Comparison of ENCODE assay signal across 9 mouse cellular contexts in the genomic region with DNA sequence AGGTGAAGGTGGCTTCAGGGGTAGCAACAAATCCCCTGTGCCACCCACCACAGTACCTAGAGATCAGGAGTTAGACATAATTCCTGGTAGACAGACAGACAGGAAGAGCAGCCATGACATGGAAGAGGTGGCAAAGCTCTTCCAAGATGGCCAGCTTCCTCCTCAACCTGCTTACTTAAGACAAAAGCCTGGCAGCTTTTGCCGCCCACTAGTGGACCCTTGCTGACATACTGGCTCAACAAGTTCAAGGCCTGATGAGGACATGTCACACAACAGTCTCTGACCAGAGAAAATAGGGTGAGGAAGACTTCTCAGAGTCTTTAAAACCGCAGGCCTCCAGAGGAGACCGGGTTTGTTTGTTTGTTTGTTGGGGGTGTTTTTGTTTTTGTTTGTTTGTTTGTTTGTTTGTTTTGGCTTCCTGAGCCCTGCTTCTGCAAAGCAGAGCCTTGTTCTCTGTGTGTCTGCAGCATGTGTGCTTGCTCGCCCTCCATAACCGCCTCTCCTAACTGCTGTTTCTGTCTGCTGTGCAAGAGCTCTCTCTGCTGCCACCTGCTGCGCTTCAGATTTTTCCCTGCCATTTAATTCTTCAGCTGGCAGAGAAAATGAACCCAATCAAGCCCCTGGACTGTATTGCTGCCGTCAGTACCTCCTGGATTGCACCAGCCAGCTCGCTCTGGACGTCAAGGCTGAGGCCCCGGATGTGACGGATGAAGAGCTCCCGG. TPM values are rescaled to one million over a fixed set of nuclear protein-coding genes. Genes with fewer than 3 reads are reported as not detected.
DNase-seq lines count a peak whose midpoint lies in the region; ATAC-seq and TF ChIP-seq lines count a peak whose summit lies in the region.
"Had no signal": no experiment of that assay in that cellular context is flagged by ENCODE, and none has a peak within 500 bp of the region (broad histone marks: within the 10 kb centered on the region; RNA-seq: fewer than 3 reads in every experiment).

No protein-coding gene starts in this region.

- 60% methylated on average over 12 of the region's 12 CpGs for WGBS in intestine, postnatal 0 days
- WGBS in intestine, embryonic 15.5 days, result 52% methylated on average over 12 of the region's 12 CpGs
- 48% methylated on average over 12 of the region's 12 CpGs for WGBS in embryonic facial prominence, embryonic 14.5 days
- WGBS in lung, postnatal 0 days, result 39% methylated on average over 12 of the region's 12 CpGs
- WGBS in cerebellum, adult 2 months, result 73% methylated on average over 12 of the region's 12 CpGs

- no peaks in the 10 kb centered on the region for H3K36me3 ChIP-seq in intestine, postnatal 0 days (ENCODE audit: control insufficient read depth, insufficient read depth)
- no peaks in the 10 kb centered on the region for H3K36me3 ChIP-seq in intestine, embryonic 15.5 days
- peaks cover 73% of the 10 kb centered on the region for H3K36me3 ChIP-seq in G1E (replicated peaks)
- no peaks in the 10 kb centered on the region for H3K36me3 ChIP-seq in embryonic facial prominence, embryonic 14.5 days (ENCODE audit: control insufficient read depth, insufficient read depth, low read length)
- no peaks in the 10 kb centered on the region for H3K36me3 ChIP-seq in lung, postnatal 0 days (ENCODE audit: insufficient read depth, low read length)
- H3K36me3 ChIP-seq: stomach, embryonic 15.5 days had no signal

- DNase-seq in G1E (ENCODE audit: low spot score), result peak; percentile 67
- DNase-seq in embryonic facial prominence, embryonic 14.5 days (ENCODE audit: low spot score), result peak; percentile 78
- DNase-seq in kidney, postnatal 14 days, result peak; percentile 73
- DNase-seq in lung, postnatal 0 days (ENCODE audit: low spot score), result peak; percentile 74
- peak; percentile 69 to 71 for DNase-seq in spleen, postnatal 36 days (ENCODE audit: low spot score in 2 of 2)
- DNase-seq in cerebellum, adult 2 months, result no peak

- peaks cover 11% of the 10 kb centered on the region for H3K4me1 ChIP-seq in intestine, postnatal 0 days (replicated peaks; ENCODE audit: control insufficient read depth, insufficient read depth, low read length)
- H3K4me1 ChIP-seq in intestine, embryonic 15.5 days (replicated peaks), result peaks cover 21% of the 10 kb centered on the region
- peaks cover 91% of the 10 kb centered on the region for H3K4me1 ChIP-seq in G1E (ENCODE audit: insufficient read depth, low read depth, low read length)
- H3K4me1 ChIP-seq in embryonic facial prominence, embryonic 14.5 days (ENCODE audit: control insufficient read depth, insufficient read depth, low read length), result peaks cover 6% of the 10 kb centered on the region; the same call in 1 of the 2 replicates
- H3K4me1 ChIP-seq in lung, postnatal 0 days (ENCODE audit: insufficient read depth, low read depth, low read length), result peaks cover 5% of the 10 kb centered on the region; the same call in 1 of the 2 replicates
- peaks cover 9% of the 10 kb centered on the region for H3K4me1 ChIP-seq in cerebellum, adult 2 months (ENCODE audit: control insufficient read depth, insufficient read depth, low read length)

- H3K27ac ChIP-seq in intestine, postnatal 0 days (ENCODE audit: low read depth, low read length), result no peak overlapping the region
- no peak overlapping the region for H3K27ac ChIP-seq in intestine, embryonic 15.5 days
- H3K27ac ChIP-seq in embryonic facial prominence, embryonic 14.5 days (replicated peaks; ENCODE audit: low read depth, low read length), result no peak overlapping the region
- no peak overlapping the region for H3K27ac ChIP-seq in lung, postnatal 0 days (ENCODE audit: low read length)
- H3K27ac ChIP-seq in cerebellum, adult 2 months (ENCODE audit: insufficient read depth, low read length), result no peak overlapping the region
- H3K27ac ChIP-seq: stomach, embryonic 15.5 days had no signal

- 0 out of 2 replicates have a peak, but pooled peaks cover 4% of the 10 kb centered on the region for H3K27me3 ChIP-seq in intestine, postnatal 0 days (replicated peaks; ENCODE audit: control insufficient read depth, insufficient read depth, low read length)
- H3K27me3 ChIP-seq in intestine, embryonic 15.5 days (replicated peaks), result peaks cover 3% of the 10 kb centered on the region
- no peaks in the 10 kb centered on the region for H3K27me3 ChIP-seq in G1E (ENCODE audit: insufficient read depth, low read length)
- H3K27me3 ChIP-seq in embryonic facial prominence, embryonic 14.5 days (replicated peaks; ENCODE audit: control insufficient read depth, insufficient read depth, low read length), result 0 out of 2 replicates have a peak, but pooled peaks cover 4% of the 10 kb centered on the region
- 0 out of 2 replicates have a peak, but pooled peaks cover 5% of the 10 kb centered on the region for H3K27me3 ChIP-seq in lung, postnatal 0 days (replicated peaks; ENCODE audit: insufficient read depth, low read length)
- no peaks in the 10 kb centered on the region for H3K27me3 ChIP-seq in cerebellum, adult 2 months (ENCODE audit: control insufficient read depth, insufficient read depth, low read length)
- H3K27me3 ChIP-seq: stomach, embryonic 15.5 days had no signal

- H3K4me3 ChIP-seq in intestine, postnatal 0 days (ENCODE audit: low read depth, low read length), result no peak overlapping the region
- no peak overlapping the region for H3K4me3 ChIP-seq in intestine, embryonic 15.5 days (replicated peaks)
- H3K4me3 ChIP-seq in G1E (ENCODE audit: low read depth, low read length), result peak overlapping the region; percentile 72
- no peak overlapping the region for H3K4me3 ChIP-seq in embryonic facial prominence, embryonic 14.5 days (ENCODE audit: low read depth, low read length)
- H3K4me3 ChIP-seq in lung, postnatal 0 days (ENCODE audit: low read depth, low read length), result no peak overlapping the region
- no peak overlapping the region for H3K4me3 ChIP-seq in cerebellum, adult 2 months (replicated peaks; ENCODE audit: insufficient read depth, low read depth, low read length)

- no peak for TF ChIP-seq EP300 in lung, postnatal 0 days (IDR thresholded peaks at IDR 0.05)

- no peaks in the 10 kb centered on the region for H3K9me3 ChIP-seq in intestine, postnatal 0 days (ENCODE audit: control insufficient read depth)
- H3K9me3 ChIP-seq in intestine, embryonic 15.5 days, result no peaks in the 10 kb centered on the region
- no peaks in the 10 kb centered on the region for H3K9me3 ChIP-seq in G1E (replicated peaks)
- H3K9me3 ChIP-seq in embryonic facial prominence, embryonic 14.5 days (ENCODE audit: control insufficient read depth, low read length), result no peaks in the 10 kb centered on the region
- H3K9me3 ChIP-seq in lung, postnatal 0 days (ENCODE audit: low read length), result no peaks in the 10 kb centered on the region
- H3K9me3 ChIP-seq: stomach, embryonic 15.5 days had no signal

- 0 out of 2 replicates have a peak overlapping the region, but pooled peaks have one; percentile 6 for H3K4me2 ChIP-seq in intestine, postnatal 0 days (replicated peaks; ENCODE audit: low read depth)
- no peak overlapping the region for H3K4me2 ChIP-seq in intestine, embryonic 15.5 days (replicated peaks)
- no peak overlapping the region for H3K4me2 ChIP-seq in embryonic facial prominence, embryonic 14.5 days (ENCODE audit: low read depth, low read length)
- no peak overlapping the region for H3K4me2 ChIP-seq in lung, postnatal 0 days (replicated peaks; ENCODE audit: low read depth, low read length)

- TF ChIP-seq CTCF in intestine, postnatal 0 days (IDR thresholded peaks at IDR 0.05; ENCODE audit: low read depth), result peak; percentile 78
- TF ChIP-seq CTCF in G1E (IDR thresholded peaks at IDR 0.05; ENCODE audit: low read depth, low read length), result no peak
- peak; percentile 68 for TF ChIP-seq CTCF in lung, postnatal 0 days (IDR thresholded peaks at IDR 0.05)
- no peak; the same call in 1 of the 2 replicates for TF ChIP-seq CTCF in cerebellum, adult 2 months (IDR thresholded peaks at IDR 0.05; ENCODE audit: borderline replicate concordance, insufficient read depth, low read depth, low read length)

- H3K9ac ChIP-seq in intestine, postnatal 0 days (ENCODE audit: low read depth, low read length), result no peak overlapping the region
- H3K9ac ChIP-seq in intestine, embryonic 15.5 days, result no peak overlapping the region
- H3K9ac ChIP-seq in embryonic facial prominence, embryonic 14.5 days (ENCODE audit: low read depth, low read length), result no peak overlapping the region
- H3K9ac ChIP-seq in lung, postnatal 0 days (replicated peaks; ENCODE audit: low read depth), result no peak overlapping the region
- H3K9ac ChIP-seq: stomach, embryonic 15.5 days had no signal

- no peak for TF ChIP-seq POLR2A in cerebellum, adult 2 months (IDR thresholded peaks at IDR 0.05; ENCODE audit: borderline replicate concordance, insufficient read depth, low read length)

- ATAC-seq in intestine, postnatal 0 days, result no peak
- ATAC-seq in intestine, embryonic 15.5 days, result no peak
- ATAC-seq in G1E (ENCODE audit: extremely low read depth, insufficient number of reproducible peaks, low FRiP score, poor library complexity, severe bottlenecking), result no peak
- no peak for ATAC-seq in embryonic facial prominence, embryonic 14.5 days (ENCODE audit: low read depth)
- peak; percentile 23; the same call in 1 of the 2 replicates for ATAC-seq in lung, postnatal 0 days

RNA-seq across cellular contexts. Expression of gene Ccdc88b, which starts 1.6 kb away (rescaled TPM):
- polyA plus RNA-seq in intestine, postnatal 0 days (2015; fragmentation: Nextera tagmentation; extraction: Ambion mirVana), result 1.4 and 1.7 TPM in 2 replicates
- polyA plus RNA-seq in intestine, embryonic 15.5 days (2015; fragmentation: Nextera tagmentation; extraction: Ambion mirVana), result 1.4 and 1.5 TPM in 2 replicates
- total RNA-seq in G1E (2014; fragmentation: Nextera tagmentation), result 14.6 and 18.8 TPM in 2 replicates
- 54.3 and 65.7 TPM in 2 replicates for total RNA-seq in G1E (2017)
- 102 and 124 TPM in 2 replicates for polyA plus RNA-seq in G1E (2012)
- 1.2 and 1.3 TPM in 2 replicates for polyA plus RNA-seq in embryonic facial prominence, embryonic 14.5 days (2014; fragmentation: Nextera tagmentation; extraction: Ambion mirVana)
- polyA plus RNA-seq in lung, postnatal 0 days (2015; fragmentation: Nextera tagmentation; extraction: Ambion mirVana), result 2.9 and 6.3 TPM in 2 replicates
- 1.7 and 2.1 TPM in 2 replicates for polyA plus RNA-seq in cerebellum, adult 2 months (2012; rRNA removed)

RNA-seq across cellular contexts. Expression of gene Rps6ka4, which starts 16.0 kb away (rescaled TPM):
- 15.7 and 16.7 TPM in 2 replicates for polyA plus RNA-seq in intestine, postnatal 0 days (2015; fragmentation: Nextera tagmentation; extraction: Ambion mirVana)
- 20.8 and 21.0 TPM in 2 replicates for polyA plus RNA-seq in intestine, embryonic 15.5 days (2015; fragmentation: Nextera tagmentation; extraction: Ambion mirVana)
- total RNA-seq in G1E (2014; fragmentation: Nextera tagmentation) (3.6 and 9.6 TPM in 2 replicates), G1E (2017) (7.2 and 9.8 TPM in 2 replicates)
- 29.5 and 37.6 TPM in 2 replicates for polyA plus RNA-seq in G1E (2012)
- 27.1 and 27.9 TPM in 2 replicates for polyA plus RNA-seq in embryonic facial prominence, embryonic 14.5 days (2014; fragmentation: Nextera tagmentation; extraction: Ambion mirVana)
- 36.7 and 40.6 TPM in 2 replicates for polyA plus RNA-seq in lung, postnatal 0 days (2015; fragmentation: Nextera tagmentation; extraction: Ambion mirVana)
- polyA plus RNA-seq in cerebellum, adult 2 months (2012; rRNA removed), result 26.3 and 28.7 TPM in 2 replicates

RNA-seq across cellular contexts. Expression of gene Trmt112, which starts 53.1 kb away (rescaled TPM):
- 52.0 and 54.4 TPM in 2 replicates for polyA plus RNA-seq in intestine, postnatal 0 days (2015; fragmentation: Nextera tagmentation; extraction: Ambion mirVana)
- 124 TPM in 2 replicates for polyA plus RNA-seq in intestine, embryonic 15.5 days (2015; fragmentation: Nextera tagmentation; extraction: Ambion mirVana)
- total RNA-seq in G1E (2014; fragmentation: Nextera tagmentation) (191 and 244 TPM in 2 replicates), G1E (2017) (286 and 298 TPM in 2 replicates)
- polyA plus RNA-seq in G1E (2012), result 261 and 287 TPM in 2 replicates
- 137 and 143 TPM in 2 replicates for polyA plus RNA-seq in embryonic facial prominence, embryonic 14.5 days (2014; fragmentation: Nextera tagmentation; extraction: Ambion mirVana)
- polyA plus RNA-seq in lung, postnatal 0 days (2015; fragmentation: Nextera tagmentation; extraction: Ambion mirVana), result 89.0 and 93.3 TPM in 2 replicates
- polyA plus RNA-seq in cerebellum, adult 2 months (2012; rRNA removed), result 122 and 124 TPM in 2 replicates

RNA-seq across cellular contexts. Expression of gene Prdx5, which starts 53.5 kb away (rescaled TPM):
- polyA plus RNA-seq in intestine, postnatal 0 days (2015; fragmentation: Nextera tagmentation; extraction: Ambion mirVana), result 910 and 912 TPM in 2 replicates
- 184 and 205 TPM in 2 replicates for polyA plus RNA-seq in intestine, embryonic 15.5 days (2015; fragmentation: Nextera tagmentation; extraction: Ambion mirVana)
- total RNA-seq in G1E (2014; fragmentation: Nextera tagmentation) (53.7 and 59.2 TPM in 2 replicates), G1E (2017) (210 and 225 TPM in 2 replicates)
- polyA plus RNA-seq in G1E (2012), result 208 and 211 TPM in 2 replicates
- 218 and 243 TPM in 2 replicates for polyA plus RNA-seq in embryonic facial prominence, embryonic 14.5 days (2014; fragmentation: Nextera tagmentation; extraction: Ambion mirVana)
- polyA plus RNA-seq in lung, postnatal 0 days (2015; fragmentation: Nextera tagmentation; extraction: Ambion mirVana), result 437 and 450 TPM in 2 replicates
- polyA plus RNA-seq in cerebellum, adult 2 months (2012; rRNA removed), result 500 and 537 TPM in 2 replicates

Comparison
In these comparisons a context has a peak if more than half of its experiments do, and no peak if none do; other contexts are left out.
1. CTCF ChIP-seq: peak in intestine, postnatal 0 days (single experiment) and lung, postnatal 0 days (single experiment); none in G1E (single experiment) and cerebellum, adult 2 months (single experiment).
2. DNase-seq: peak in G1E (single experiment), embryonic facial prominence, embryonic 14.5 days (single experiment), kidney, postnatal 14 days (single experiment), lung, postnatal 0 days (single experiment) and spleen, postnatal 36 days (2 of 2); none in cerebellum, adult 2 months (0 of 2).
3. RNA of gene Ccdc88b, which starts 1.6 kb away (polyA plus RNA-seq): 102 to 124 TPM in G1E; 2.9 to 6.3 TPM in lung, postnatal 0 days, 1.7 to 2.1 TPM in cerebellum, adult 2 months, 1.4 to 1.7 TPM in intestine, postnatal 0 days, 1.4 to 1.5 TPM in intestine, embryonic 15.5 days and 1.2 to 1.3 TPM in embryonic facial prominence, embryonic 14.5 days; every median in the first group is over 10 times any median in the second.